Mouse (Mus musculus): ENCODE results near the gene Soga3.

The Soga3 gene

GRCm38 (mm10) chr10:29143566-29144335 lies at the start of gene Soga3:
Gene Soga3, plus strand, starts transcription at chr10:29143839.
- DNase-seq (ENCODE audit: inconsistent age in 2 of 2, low spot score in 1 of 2) = peak; percentile 11 to 43

GRCm38 (mm10) chr10:29106962-29107361 lies 36.7 kb upstream of the Soga3 start:
- DNase-seq (ENCODE audit: inconsistent age in 2 of 2, low spot score in 1 of 2) = peak in 1 of 2 experiments; percentile 27

- DNase-seq (ENCODE audit: inconsistent age in 2 of 2, low spot score in 1 of 2) = no peak
Observed at GRCm38 (mm10) chr10:29142556-29143105, 1.0 kb upstream of the Soga3 start.

- DNase-seq (ENCODE audit: inconsistent age in 2 of 2, low spot score in 1 of 2) = no peak
Observed at GRCm38 (mm10) chr10:29144612-29145405, 1.2 kb downstream of the Soga3 start.

GRCm38 (mm10) chr10:29146198-29146857 lies 2.7 kb downstream of the Soga3 start:
- DNase-seq (ENCODE audit: inconsistent age in 2 of 2, low spot score in 1 of 2) = no peak

- DNase-seq (ENCODE audit: inconsistent age in 2 of 2, low spot score in 1 of 2) = peak; percentile 80 to 93
Observed at GRCm38 (mm10) chr10:29146858-29147640, 3.4 kb downstream of the Soga3 start.

- DNase-seq (ENCODE audit: inconsistent age in 2 of 2, low spot score in 1 of 2) = no peak
Observed at GRCm38 (mm10) chr10:29147641-29147990, 4.0 kb downstream of the Soga3 start.

- peak; percentile 20 to 37 for DNase-seq (ENCODE audit: inconsistent age in 2 of 2, low spot score in 1 of 2)
Observed at GRCm38 (mm10) chr10:29148076-29148475, 4.4 kb downstream of the Soga3 start.

GRCm38 (mm10) chr10:29155304-29155703 lies 11.7 kb downstream of the Soga3 start:
- no peak for DNase-seq (ENCODE audit: inconsistent age in 2 of 2, low spot score in 1 of 2)

- DNase-seq (ENCODE audit: inconsistent age in 2 of 2, low spot score in 1 of 2) = no peak
Observed at GRCm38 (mm10) chr10:29161664-29162063, 18.0 kb downstream of the Soga3 start.

GRCm38 (mm10) chr10:29173778-29174177 lies 30.1 kb downstream of the Soga3 start:
- no peak for DNase-seq (ENCODE audit: inconsistent age in 2 of 2, low spot score in 1 of 2)

- DNase-seq (ENCODE audit: inconsistent age in 2 of 2, low spot score in 1 of 2) = no peak
Observed at GRCm38 (mm10) chr10:29175656-29176055, 32.0 kb downstream of the Soga3 start.

- no peak for DNase-seq (ENCODE audit: inconsistent age in 2 of 2, low spot score in 1 of 2)
Observed at GRCm38 (mm10) chr10:29176881-29177280, 33.2 kb downstream of the Soga3 start.

GRCm38 (mm10) chr10:29178003-29178402 lies 34.4 kb downstream of the Soga3 start:
- DNase-seq (ENCODE audit: inconsistent age in 2 of 2, low spot score in 1 of 2) = peak; percentile 41 to 67

- DNase-seq (ENCODE audit: inconsistent age in 2 of 2, low spot score in 1 of 2) = no peak
Observed at GRCm38 (mm10) chr10:29180210-29180609, 36.6 kb downstream of the Soga3 start.

- DNase-seq (ENCODE audit: inconsistent age in 2 of 2, low spot score in 1 of 2) = no peak
Observed at GRCm38 (mm10) chr10:29181046-29181445, 37.4 kb downstream of the Soga3 start.

GRCm38 (mm10) chr10:29193769-29194168 lies 50.1 kb downstream of the Soga3 start:
- DNase-seq (ENCODE audit: inconsistent age in 2 of 2, low spot score in 1 of 2) = no peak

GRCm38 (mm10) chr10:29196811-29197210 lies 53.2 kb downstream of the Soga3 start:
- no peak for DNase-seq (ENCODE audit: inconsistent age in 2 of 2, low spot score in 1 of 2)

- DNase-seq (ENCODE audit: inconsistent age in 2 of 2, low spot score in 1 of 2) = no peak
Observed at GRCm38 (mm10) chr10:29198642-29199041, 55.0 kb downstream of the Soga3 start, which contains the start of gene Gm49353. Gene Gm49353, plus strand, starts transcription at chr10:29198954.

GRCm38 (mm10) chr10:29199835-29200234 lies 56.2 kb downstream of the Soga3 start:
- DNase-seq (ENCODE audit: inconsistent age in 2 of 2, low spot score in 1 of 2) = no peak
